Mouse (Mus musculus): ENCODE results near the gene Utp20. TPM values are rescaled to one million over a fixed set of nuclear protein-coding genes. Genes with fewer than 3 reads are reported as not detected.

Gene Utp20
- polyA plus RNA-seq, 2 experiments, result 19.3 to 21.1 TPM

GRCm38 (mm10) chr10:88730571-88731495 lies 95.8 kb downstream of the Utp20 start, which contains the start of gene Arl1:
Gene Arl1, plus strand, starts transcription at chr10:88730858.
- DNase-seq (ENCODE audit: low spot score) (peak; percentile 95), ATAC-seq (ENCODE audit: low FRiP score, low read depth) (peak; percentile 93)
- Histone ChIP-seq H3K9ac (ENCODE audit: low read depth, low read length, severe bottlenecking) (peak within 1 kb of the TSS; percentile 95), H3K4me1 (ENCODE audit: control insufficient read depth, insufficient read depth, low read length) (peaks cover 13% of the 10 kb centered on the region), H3K4me3 (replicated peaks; ENCODE audit: low read length) (peak within 1 kb of the TSS; percentile 97), H3K27me3 (ENCODE audit: control insufficient read depth, insufficient read depth, low read length) (no peaks in the 10 kb centered on the region), H3K27ac (replicated peaks; ENCODE audit: low read depth, low read length) (peak within 1 kb of the TSS; percentile 89), H3K36me3 (ENCODE audit: control insufficient read depth, insufficient read depth, low read length) (no peaks in the 10 kb centered on the region), H3K9me3 (ENCODE audit: control insufficient read depth, low read length) (no peaks in the 10 kb centered on the region), H3K4me2 (replicated peaks; ENCODE audit: low read depth, low read length, severe bottlenecking) (peak within 1 kb of the TSS; percentile 81)
- peak; percentile 85; the same call in 1 of the 2 replicates for TF ChIP-seq POLR2A (IDR thresholded peaks at IDR 0.05; ENCODE audit: borderline replicate concordance, extremely low read depth, insufficient read depth, insufficient read length)
- WGBS, result under 1% methylated on average over 65 of the region's 65 CpGs

GRCm38 (mm10) chr10:88728166-88728565 lies 98.4 kb downstream of the Utp20 start:
- H3K27me3 ChIP-seq (ENCODE audit: control insufficient read depth, insufficient read depth, low read length), result no peaks in the 10 kb centered on the region
- H3K36me3 ChIP-seq (ENCODE audit: control insufficient read depth, insufficient read depth, low read length), result no peaks in the 10 kb centered on the region
- H3K9me3 ChIP-seq (ENCODE audit: control insufficient read depth, low read length), result no peaks in the 10 kb centered on the region
- no peak overlapping the region for H3K4me3 ChIP-seq (replicated peaks; ENCODE audit: low read length)
- ATAC-seq (ENCODE audit: low FRiP score, low read depth) (no peak), DNase-seq (ENCODE audit: low spot score) (no peak)
- 68% methylated on average over 8 of the region's 8 CpGs for WGBS
- H3K4me2 ChIP-seq (replicated peaks; ENCODE audit: low read depth, low read length, severe bottlenecking), result no peak overlapping the region
- H3K4me1 ChIP-seq (ENCODE audit: control insufficient read depth, insufficient read depth, low read length), result peaks cover 13% of the 10 kb centered on the region
- no peak overlapping the region for H3K27ac ChIP-seq (replicated peaks; ENCODE audit: low read depth, low read length)
- TF ChIP-seq POLR2A (IDR thresholded peaks at IDR 0.05; ENCODE audit: borderline replicate concordance, extremely low read depth, insufficient read depth, insufficient read length), result no peak
- H3K9ac ChIP-seq (ENCODE audit: low read depth, low read length, severe bottlenecking), result no peak overlapping the region

GRCm38 (mm10) chr10:88727128-88727527 lies 99.5 kb downstream of the Utp20 start:
- ATAC-seq (ENCODE audit: low FRiP score, low read depth) (no peak), DNase-seq (ENCODE audit: low spot score) (peak; percentile 67)
- H3K4me3 ChIP-seq (replicated peaks; ENCODE audit: low read length), result no peak overlapping the region
- H3K4me1 ChIP-seq (ENCODE audit: control insufficient read depth, insufficient read depth, low read length), result peaks cover 6% of the 10 kb centered on the region
- H3K27me3 ChIP-seq (ENCODE audit: control insufficient read depth, insufficient read depth, low read length), result no peaks in the 10 kb centered on the region
- 30% methylated on average over 1 of the region's 1 CpGs for WGBS
- no peak overlapping the region for H3K9ac ChIP-seq (ENCODE audit: low read depth, low read length, severe bottlenecking)
- H3K9me3 ChIP-seq (ENCODE audit: control insufficient read depth, low read length), result no peaks in the 10 kb centered on the region
- H3K36me3 ChIP-seq (ENCODE audit: control insufficient read depth, insufficient read depth, low read length), result no peaks in the 10 kb centered on the region
- TF ChIP-seq POLR2A (IDR thresholded peaks at IDR 0.05; ENCODE audit: borderline replicate concordance, extremely low read depth, insufficient read depth, insufficient read length), result no peak
- H3K27ac ChIP-seq (replicated peaks; ENCODE audit: low read depth, low read length), result no peak overlapping the region
- no peak overlapping the region for H3K4me2 ChIP-seq (replicated peaks; ENCODE audit: low read depth, low read length, severe bottlenecking)

GRCm38 (mm10) chr10:88725343-88725742 lies 101.3 kb downstream of the Utp20 start:
- 47% methylated on average over 2 of the region's 2 CpGs for WGBS
- Histone ChIP-seq H3K4me2 (replicated peaks; ENCODE audit: low read depth, low read length, severe bottlenecking) (no peak overlapping the region), H3K9ac (ENCODE audit: low read depth, low read length, severe bottlenecking) (no peak overlapping the region), H3K27ac (replicated peaks; ENCODE audit: low read depth, low read length) (no peak overlapping the region), H3K9me3 (ENCODE audit: control insufficient read depth, low read length) (no peaks in the 10 kb centered on the region), H3K4me3 (replicated peaks; ENCODE audit: low read length) (no peak overlapping the region), H3K36me3 (ENCODE audit: control insufficient read depth, insufficient read depth, low read length) (no peaks in the 10 kb centered on the region), H3K4me1 (ENCODE audit: control insufficient read depth, insufficient read depth, low read length) (peaks cover 3% of the 10 kb centered on the region; the same call in 1 of the 2 replicates), H3K27me3 (ENCODE audit: control insufficient read depth, insufficient read depth, low read length) (no peaks in the 10 kb centered on the region)
- DNase-seq (ENCODE audit: low spot score), result peak; percentile 47
- no peak for TF ChIP-seq POLR2A (IDR thresholded peaks at IDR 0.05; ENCODE audit: borderline replicate concordance, extremely low read depth, insufficient read depth, insufficient read length)
- ATAC-seq (ENCODE audit: low FRiP score, low read depth), result no peak

- Histone ChIP-seq H3K27ac (replicated peaks; ENCODE audit: low read depth, low read length) (no peak overlapping the region), H3K4me2 (replicated peaks; ENCODE audit: low read depth, low read length, severe bottlenecking) (no peak overlapping the region), H3K27me3 (ENCODE audit: control insufficient read depth, insufficient read depth, low read length) (no peaks in the 10 kb centered on the region), H3K4me3 (replicated peaks; ENCODE audit: low read length) (no peak overlapping the region), H3K9me3 (ENCODE audit: control insufficient read depth, low read length) (no peaks in the 10 kb centered on the region), H3K9ac (ENCODE audit: low read depth, low read length, severe bottlenecking) (no peak overlapping the region), H3K4me1 (ENCODE audit: control insufficient read depth, insufficient read depth, low read length) (no peaks in the 10 kb centered on the region), H3K36me3 (ENCODE audit: control insufficient read depth, insufficient read depth, low read length) (no peaks in the 10 kb centered on the region)
- ATAC-seq (ENCODE audit: low FRiP score, low read depth) (no peak), DNase-seq (ENCODE audit: low spot score) (no peak)
- 84% methylated on average over 1 of the region's 1 CpGs for WGBS
- TF ChIP-seq POLR2A (IDR thresholded peaks at IDR 0.05; ENCODE audit: borderline replicate concordance, extremely low read depth, insufficient read depth, insufficient read length), result no peak
These were observed 107.0 kb downstream of the Utp20 start for GRCm38 (mm10) chr10:88719618-88720017.
